Mouse (Mus musculus) gastrocnemius, adult 18-20 months (tissue): ENCODE measurements around the gene A4gnt. TPM values are rescaled to one million over a fixed set of nuclear protein-coding genes. Genes with fewer than 3 reads are reported as not detected.
A peak's percentile ranks its signal among the peaks of the same experiment; 100 is the strongest.

Experiments
- DNase-seq: peaks from one replicate; pipeline ENCODE4 v3.0.0; 2021; ENCODE audit warnings: low spot score
- total RNA-seq, 2 experiments: library from RNA; stranded (reverse); gene quantifications; 2 replicates each; pipeline ENCODE4 v1.2.3; 2021

Gene A4gnt
- total RNA-seq, 2 experiments from 2014 or later: not detected

GRCm38 (mm10) chr9:99632264-99632663 is 20.0 kb downstream of the A4gnt start:
- DNase-seq: no peak

DNA sequence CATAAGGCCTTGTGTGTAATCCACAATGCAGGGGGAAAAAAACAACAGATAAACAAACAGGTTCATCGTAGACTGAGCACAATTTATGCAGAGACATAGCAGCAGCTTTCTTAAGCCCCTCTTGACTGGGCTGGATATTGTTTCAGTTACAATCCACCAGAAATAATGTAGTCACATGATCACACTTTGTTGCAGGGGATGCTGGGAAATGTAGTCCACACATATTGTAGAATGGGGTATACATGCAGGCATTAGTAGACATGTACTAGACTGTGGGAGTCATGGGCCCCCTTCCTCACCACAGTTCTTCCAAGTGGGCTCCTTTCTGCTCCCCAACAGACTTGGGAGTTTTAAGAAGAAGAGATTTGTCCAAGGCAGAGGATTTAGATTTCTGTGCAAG is 24.5 kb downstream of the A4gnt start:
- no peak for DNase-seq

DNA sequence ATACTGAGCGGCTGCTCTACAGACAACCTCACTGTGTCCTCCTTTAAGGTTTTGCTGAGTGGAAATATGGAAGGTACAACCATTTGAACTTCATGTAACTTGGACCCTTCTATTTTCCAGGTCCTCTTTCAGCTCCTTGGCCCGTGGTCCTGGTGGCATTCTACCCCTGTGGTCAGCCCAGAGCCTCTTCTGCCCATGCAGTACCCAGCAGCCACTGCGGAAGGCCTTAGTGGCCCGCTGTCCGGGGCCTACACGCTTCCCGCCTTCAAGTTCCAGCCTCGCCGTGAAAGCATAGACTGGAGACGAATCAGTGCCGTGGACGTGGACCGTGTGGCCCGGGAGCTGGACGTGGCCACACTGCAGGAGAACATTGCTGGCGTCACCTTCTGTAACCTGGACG is 24.9 kb downstream of the A4gnt start:
- DNase-seq: no peak

DNA sequence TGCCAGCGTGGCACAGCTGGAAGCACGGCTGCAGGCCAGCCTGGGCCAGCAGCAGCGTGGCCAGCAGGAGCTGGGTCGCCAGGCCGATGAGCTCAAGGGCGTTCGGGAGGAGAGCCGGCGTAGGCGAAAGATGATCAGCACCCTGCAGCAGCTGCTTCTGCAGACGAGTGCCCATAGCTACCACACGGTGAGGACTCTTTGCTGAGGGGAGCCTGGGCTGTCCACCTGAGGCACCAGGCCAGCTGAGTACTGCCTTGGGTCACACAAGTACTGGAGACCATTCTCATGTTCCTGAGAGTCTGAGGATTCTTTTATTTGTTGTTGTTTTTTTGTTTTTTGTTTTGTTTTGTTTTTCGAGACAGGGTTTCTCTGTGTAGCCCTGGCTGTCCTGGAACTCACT is 25.4 kb downstream of the A4gnt start:
- DNase-seq: no peak

DNA sequence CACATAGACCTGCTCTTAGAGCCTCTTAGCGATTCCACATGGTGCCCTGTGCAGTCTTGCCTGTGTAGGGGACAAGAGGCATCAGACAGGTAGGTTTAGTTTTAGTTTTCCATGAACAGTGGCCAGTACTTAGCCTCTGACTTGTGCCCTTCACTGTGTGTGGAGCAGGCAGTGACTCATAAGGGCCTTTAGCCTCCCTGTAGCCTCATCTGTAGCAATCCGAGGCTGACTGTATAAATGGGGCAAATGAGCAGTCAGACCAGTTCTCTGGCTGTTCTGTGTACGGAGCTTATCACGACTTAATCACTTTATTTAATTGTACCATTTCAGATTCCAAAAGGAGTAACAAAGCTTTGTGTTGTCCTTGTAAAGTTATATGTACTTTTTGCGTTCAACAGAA is 27.7 kb downstream of the A4gnt start:
- no peak for DNase-seq

- no peak for DNase-seq
Observed at GRCm38 (mm10) chr9:99645416-99645815, 33.1 kb downstream of the A4gnt start.

DNA sequence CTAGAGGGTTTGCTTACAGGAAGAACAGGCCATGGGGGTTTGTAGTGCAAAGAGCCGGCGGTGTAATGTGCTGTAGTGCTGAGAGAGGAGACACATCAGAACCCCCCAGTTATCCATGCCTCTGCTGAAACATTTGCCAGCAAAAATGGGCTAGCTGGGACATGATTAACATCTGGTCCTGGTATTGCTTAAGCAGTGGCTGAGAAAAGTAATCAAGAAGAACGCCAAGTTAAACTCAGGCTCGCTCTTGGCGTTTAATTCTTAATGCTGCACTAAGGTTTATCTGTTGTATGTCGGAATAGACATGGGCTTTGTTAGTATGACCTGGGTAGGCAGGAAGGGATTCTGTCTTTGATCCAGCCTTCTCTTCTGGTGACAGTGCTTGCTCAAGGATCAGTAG is 33.8 kb downstream of the A4gnt start:
- no peak for DNase-seq

DNA sequence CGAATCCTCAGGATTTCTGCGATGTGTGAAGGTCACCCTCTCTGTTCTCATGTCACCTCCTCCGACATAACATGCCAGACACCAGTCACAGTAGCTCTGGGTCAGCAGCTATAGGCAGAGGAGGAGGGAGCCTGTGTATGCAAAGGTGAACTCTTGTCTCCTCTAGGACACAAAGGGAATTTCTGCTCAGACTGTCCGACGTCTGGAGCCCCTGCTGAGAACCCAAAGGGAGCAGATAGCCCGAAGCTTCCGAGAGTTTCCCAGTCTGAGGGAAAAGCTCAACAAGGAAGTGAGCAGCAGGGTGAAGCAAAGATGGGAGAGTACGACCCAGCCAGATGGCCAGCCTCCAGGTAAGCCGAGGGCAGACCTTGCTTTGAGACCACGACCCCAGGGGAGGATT is 48.5 kb downstream of the A4gnt start:
- DNase-seq: no peak

DNA sequence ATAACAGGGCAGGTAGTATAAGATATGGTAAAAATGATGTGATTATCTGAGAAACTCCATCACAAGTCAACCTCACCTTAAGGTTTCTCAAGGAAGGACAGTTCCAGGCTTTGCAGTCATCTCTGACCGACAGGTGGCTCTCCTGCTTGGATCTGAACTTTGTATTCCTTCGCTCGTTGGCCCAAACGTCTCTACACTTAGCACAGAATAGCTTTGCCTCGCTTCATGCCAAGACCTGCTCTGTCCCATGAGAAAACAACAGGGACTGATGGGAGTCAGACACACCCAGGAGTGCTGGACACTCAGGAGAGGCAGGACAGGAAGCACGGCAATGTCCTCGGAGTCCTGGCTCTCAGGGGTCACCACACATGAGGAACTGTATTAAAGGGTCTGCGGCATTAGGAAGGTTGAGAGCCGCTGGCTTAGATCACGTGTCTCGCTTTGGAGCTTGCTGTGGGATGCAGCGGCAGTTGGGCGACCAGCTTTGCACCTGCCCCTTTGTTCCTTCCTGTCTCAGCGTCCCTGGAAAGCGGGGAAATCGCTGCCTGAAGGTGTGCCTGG is 49.4 kb downstream of the A4gnt start:
- no peak for DNase-seq

DNA sequence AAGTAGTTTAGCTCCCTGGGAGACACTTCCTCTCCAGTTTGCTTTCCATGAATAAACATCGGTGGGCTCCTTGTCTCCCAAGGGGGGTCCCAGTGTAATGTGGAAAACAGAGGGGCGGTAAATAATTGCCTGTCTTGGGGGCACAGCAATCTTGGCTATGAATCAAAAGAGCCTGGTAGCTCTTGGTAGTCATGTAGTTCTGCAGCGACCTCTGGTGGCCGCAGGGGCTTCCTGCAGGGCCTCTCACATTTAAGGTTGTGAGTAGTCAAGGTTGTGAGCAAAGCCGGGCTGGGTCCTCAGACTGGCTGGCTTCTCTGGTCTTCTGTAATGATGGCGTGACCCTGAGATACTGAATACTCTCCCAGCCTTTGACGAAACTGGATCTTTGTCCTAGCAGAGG is 50.1 kb downstream of the A4gnt start:
- peak; percentile 54 for DNase-seq

DNA sequence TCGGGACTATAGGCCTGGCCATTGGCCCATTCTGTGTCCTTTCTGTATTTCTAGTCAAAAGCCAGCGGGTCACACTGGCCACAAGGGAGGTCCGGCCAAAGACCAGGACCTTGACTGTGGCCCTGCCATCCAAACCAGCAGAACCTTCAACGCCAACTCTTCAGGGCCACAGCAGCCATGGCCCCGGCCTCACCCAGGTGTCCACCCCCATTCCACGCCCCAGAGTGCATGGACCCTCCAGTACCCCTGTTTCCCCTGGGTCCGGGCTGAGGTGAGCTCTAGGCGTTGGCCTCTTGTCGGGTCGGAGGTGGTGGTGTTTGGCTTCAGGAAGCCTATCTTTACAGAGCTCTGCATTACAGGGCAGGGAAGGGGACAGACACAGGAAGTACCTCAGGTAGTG is 50.6 kb downstream of the A4gnt start:
- no peak for DNase-seq

- DNase-seq: peak; percentile 68
Observed at GRCm38 (mm10) chr9:99667596-99667995, 55.3 kb downstream of the A4gnt start.

GRCm38 (mm10) chr9:99671603-99672002 is 59.3 kb downstream of the A4gnt start:
- no peak for DNase-seq

Other genes with a start within 250 kb of the A4gnt start
- gene Mras, start 175.1 kb upstream of the A4gnt start, total RNA-seq: 1 to 10 TPM; 6.4 to 7.8 TPM
- gene Nme9, start 161.0 kb upstream of the A4gnt start, total RNA-seq: not detected
- gene Armc8, start 43.6 kb upstream of the A4gnt start, total RNA-seq: 10 to 100 TPM; 22.6 to 24.1 TPM
- 1 to 10 TPM; 3.9 to 4.6 TPM for gene Dbr1, start 36.7 kb upstream of the A4gnt start, total RNA-seq
- 1 to 10 TPM in 1 of 2 experiments, under 1 TPM in 1; 0.75 to 1.6 TPM for gene Dzip1l, start 17.0 kb downstream of the A4gnt start, total RNA-seq
- gene Cldn18, start 104.8 kb downstream of the A4gnt start, total RNA-seq: not detected